Mouse (Mus musculus): ENCODE results near the gene Fam57b.
"Not testable (repeated sequence)": the region's sequence is repeated elsewhere in the genome, so short reads cannot be mapped to it uniquely, and the experiment has no call there.

Fam57b gene

GRCm38 (mm10) chr7:126778147-126778546 is 19.3 kb upstream of the Fam57b start:
- no peak for DNase-seq (ENCODE audit: low spot score)

GRCm38 (mm10) chr7:126779101-126779500 is 18.4 kb upstream of the Fam57b start:
- not testable (repeated sequence) for DNase-seq (ENCODE audit: low spot score)

GRCm38 (mm10) chr7:126779983-126780970 is 17.2 kb upstream of the Fam57b start:
- DNase-seq (ENCODE audit: low spot score), result peak; percentile 80

- no peak for DNase-seq (ENCODE audit: low spot score)
These were observed 16.4 kb upstream of the Fam57b start, which contains the start of gene Tbx6 for GRCm38 (mm10) chr7:126780971-126781635. Gene Tbx6 (plus strand): TSS chr7:126781483.

GRCm38 (mm10) chr7:126781661-126782370 is 15.7 kb upstream of the Fam57b start:
- DNase-seq (ENCODE audit: low spot score), result no peak

- no peak for DNase-seq (ENCODE audit: low spot score)
These were observed 14.8 kb upstream of the Fam57b start for GRCm38 (mm10) chr7:126782693-126783092.

- DNase-seq (ENCODE audit: low spot score), result no peak
These were observed 13.0 kb upstream of the Fam57b start for GRCm38 (mm10) chr7:126784469-126784868.

GRCm38 (mm10) chr7:126785056-126785455 is 12.4 kb upstream of the Fam57b start:
- DNase-seq (ENCODE audit: low spot score), result no peak

- no peak for DNase-seq (ENCODE audit: low spot score)
These were observed 11.3 kb upstream of the Fam57b start for GRCm38 (mm10) chr7:126786142-126786541.

- DNase-seq (ENCODE audit: low spot score), result no peak
These were observed 8.3 kb upstream of the Fam57b start for GRCm38 (mm10) chr7:126789141-126789540.

- DNase-seq (ENCODE audit: low spot score), result peak; percentile 94
These were observed 5.4 kb upstream of the Fam57b start, which contains the start of gene Ppp4c for GRCm38 (mm10) chr7:126791851-126792720. Gene Ppp4c (minus strand): TSS chr7:126792496.

- DNase-seq (ENCODE audit: low spot score), result no peak
These were observed 4.6 kb upstream of the Fam57b start for GRCm38 (mm10) chr7:126792721-126793443.

GRCm38 (mm10) chr7:126793456-126794270 is 3.8 kb upstream of the Fam57b start:
- DNase-seq (ENCODE audit: low spot score), result no peak

GRCm38 (mm10) chr7:126794271-126794605 is 3.2 kb upstream of the Fam57b start:
- DNase-seq (ENCODE audit: low spot score), result no peak

- DNase-seq (ENCODE audit: low spot score), result no peak
These were observed 1.8 kb upstream of the Fam57b start for GRCm38 (mm10) chr7:126795387-126796317.

- no peak for DNase-seq (ENCODE audit: low spot score)
These were observed 1.0 kb upstream of the Fam57b start for GRCm38 (mm10) chr7:126796350-126796932.

- DNase-seq (ENCODE audit: low spot score), result no peak
These were observed 920 bp downstream of the Fam57b start for GRCm38 (mm10) chr7:126798127-126799049.

Measured in urinary bladder, postnatal 25 days (tissue).